Mouse (Mus musculus): ENCODE measurements at regions not wholly inside any gene's neighbourhood (a gene's known extent, or its start where the extent isn't known, plus 50 kb on each side); places are given as distances from the start of the nearest gene placed in this dataset.
A peak's percentile ranks its signal among the peaks of the same experiment; 100 is the strongest.
"Not testable (repeated sequence)": the region's sequence is repeated elsewhere in the genome, so short reads cannot be mapped to it uniquely, and the experiment has no call there.

GRCm38 (mm10) chr10:99575294-99575693, 184.2 kb downstream of the Csl start:
- DNase-seq (ENCODE audit: extremely low read depth, low read depth, low spot score): no peak

- no peak for DNase-seq (ENCODE audit: extremely low read depth, low read depth, low spot score)
These were observed 183.2 kb downstream of the Csl start for GRCm38 (mm10) chr10:99576301-99576700.

- no peak for DNase-seq (ENCODE audit: extremely low read depth, low read depth, low spot score)
These were observed 182.3 kb downstream of the Csl start for GRCm38 (mm10) chr10:99577041-99577681.

- DNase-seq (ENCODE audit: extremely low read depth, low read depth, low spot score): no peak
These were observed 181.1 kb downstream of the Csl start for GRCm38 (mm10) chr10:99578366-99578765.

GRCm38 (mm10) chr10:99580191-99580590, 179.3 kb downstream of the Csl start:
- DNase-seq (ENCODE audit: extremely low read depth, low read depth, low spot score): no peak

DNA sequence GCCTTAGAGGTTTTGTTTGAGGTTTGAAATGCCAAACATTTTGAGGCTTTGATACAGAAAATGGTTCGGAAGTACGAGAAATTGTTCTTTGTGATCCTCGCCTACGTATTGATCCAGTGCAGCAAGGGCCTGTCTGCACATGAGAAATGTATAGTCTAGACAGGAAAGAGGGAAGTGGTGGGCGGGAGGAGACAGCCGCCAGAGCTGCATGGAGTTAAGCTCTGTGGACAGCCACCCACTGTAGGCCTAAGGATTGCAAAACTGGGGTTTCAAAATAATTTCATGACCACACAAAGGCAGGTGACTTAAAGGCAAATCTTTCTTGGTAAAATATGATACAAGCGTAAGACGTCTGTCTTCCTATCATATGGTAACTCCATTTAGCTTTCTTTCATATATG, 178.4 kb downstream of the Csl start:
- peak; percentile 95 for DNase-seq (ENCODE audit: extremely low read depth, low read depth, low spot score)

DNA sequence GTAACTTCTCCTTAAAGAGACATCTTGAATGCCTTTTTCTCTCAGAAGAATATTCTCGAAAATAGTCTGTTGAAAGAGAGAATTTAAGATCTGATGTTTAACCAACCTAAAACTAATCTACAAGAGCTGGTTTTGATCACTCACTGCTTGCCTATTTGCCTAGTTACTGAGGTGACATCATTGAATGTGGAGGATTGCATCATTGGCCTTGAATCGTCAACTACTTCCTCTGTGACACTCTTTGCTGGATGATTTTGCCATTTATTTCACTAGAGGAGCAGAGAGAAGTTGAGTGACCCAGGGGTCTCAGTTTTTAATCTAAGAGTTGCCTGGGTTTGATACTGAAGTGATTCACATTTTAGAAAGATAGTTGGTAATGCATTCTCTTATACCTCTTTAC, 174.6 kb downstream of the Csl start:
- DNase-seq (ENCODE audit: extremely low read depth, low read depth, low spot score): no peak

DNA sequence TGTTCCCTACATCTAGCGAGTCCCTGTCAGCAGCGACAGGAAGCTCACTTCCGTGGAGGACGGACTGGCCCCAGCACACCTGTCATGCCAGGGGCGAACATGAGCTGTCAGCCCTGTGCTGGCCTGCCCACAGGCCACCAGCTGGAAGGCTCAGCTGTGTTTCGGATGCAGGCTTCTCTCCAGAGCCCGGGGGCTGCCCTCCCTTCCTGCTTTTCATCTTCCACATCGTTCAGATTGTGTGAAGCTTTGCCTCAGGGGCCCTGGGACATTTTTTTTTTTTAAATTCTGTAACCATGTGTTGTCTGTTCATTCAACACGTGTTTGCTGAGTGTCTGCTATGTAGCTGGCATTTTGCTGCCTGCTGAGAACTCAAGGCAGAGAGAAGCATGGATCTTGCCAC, 167.2 kb downstream of the Csl start:
- no peak for DNase-seq (ENCODE audit: extremely low read depth, low read depth, low spot score)

DNA sequence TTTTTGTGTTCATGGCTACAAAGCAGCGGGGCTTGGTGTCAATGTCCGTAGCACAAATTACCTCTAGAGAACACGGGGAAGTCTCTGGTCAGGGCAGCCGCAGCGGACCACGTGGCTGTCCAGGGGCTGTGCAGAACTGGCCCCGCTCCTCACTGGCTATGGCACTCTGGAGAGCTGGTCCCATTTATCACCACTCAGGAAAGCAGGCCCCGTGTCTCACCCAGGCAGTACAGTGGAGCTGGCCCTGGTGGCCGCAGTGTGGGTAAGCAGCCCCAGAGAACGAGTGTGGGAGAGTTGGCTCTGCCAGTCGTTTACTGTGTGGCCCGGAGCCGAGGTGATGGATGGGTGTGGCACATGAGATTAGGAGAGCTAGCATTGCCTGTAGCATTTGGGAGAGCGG, 163.8 kb downstream of the Csl start:
- DNase-seq (ENCODE audit: extremely low read depth, low read depth, low spot score): no peak

- DNase-seq (ENCODE audit: extremely low read depth, low read depth, low spot score): not testable (repeated sequence)
These were observed 160.0 kb downstream of the Csl start for GRCm38 (mm10) chr10:99599142-99600120.

GRCm38 (mm10) chr10:99602331-99602730, 157.1 kb downstream of the Csl start:
- peak; percentile 69 for DNase-seq (ENCODE audit: extremely low read depth, low read depth, low spot score)

- peak; percentile 82 for DNase-seq (ENCODE audit: extremely low read depth, low read depth, low spot score)
These were observed 155.3 kb downstream of the Csl start for GRCm38 (mm10) chr10:99604172-99604571.

DNA sequence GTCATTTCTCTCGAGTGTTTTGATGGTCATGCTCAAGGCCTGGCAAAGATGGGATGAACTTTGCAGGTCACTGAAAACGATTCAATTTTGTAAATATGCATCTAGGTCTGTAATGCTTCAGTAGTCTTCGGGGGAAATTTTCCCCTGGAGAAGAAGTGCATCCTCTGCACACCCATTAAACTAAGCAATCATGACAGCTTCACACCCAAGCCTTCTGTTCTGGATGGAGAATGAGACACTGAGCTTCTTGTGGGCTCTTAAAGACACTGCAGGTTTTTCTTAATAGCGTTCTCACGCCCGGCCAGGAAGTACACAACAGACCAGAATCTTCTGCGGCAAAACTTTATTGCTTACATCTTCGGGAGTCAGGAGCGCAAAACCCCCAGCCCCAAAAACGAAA, 151.0 kb downstream of the Csl start:
- DNase-seq (ENCODE audit: extremely low read depth, low read depth, low spot score): no peak

DNA sequence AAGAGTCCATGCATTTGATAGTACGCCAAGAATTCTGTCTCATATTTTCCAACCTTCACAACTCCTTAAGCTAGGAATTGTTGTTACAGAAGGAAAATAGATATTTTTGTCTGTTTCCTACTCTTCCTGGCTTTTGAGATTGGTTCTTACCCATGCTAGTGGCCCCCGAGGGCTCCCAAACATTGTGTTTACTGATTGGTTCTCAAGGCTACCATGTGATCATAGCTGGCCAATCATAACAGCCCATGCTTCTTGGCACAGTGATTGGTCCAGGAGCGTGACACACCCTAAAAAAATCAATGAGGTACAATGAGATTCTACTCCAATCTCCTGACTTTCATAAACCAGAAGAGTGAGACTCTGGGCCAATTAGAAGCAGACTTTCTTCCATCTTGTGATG, 150.0 kb downstream of the Csl start:
- DNase-seq (ENCODE audit: extremely low read depth, low read depth, low spot score): no peak

DNA sequence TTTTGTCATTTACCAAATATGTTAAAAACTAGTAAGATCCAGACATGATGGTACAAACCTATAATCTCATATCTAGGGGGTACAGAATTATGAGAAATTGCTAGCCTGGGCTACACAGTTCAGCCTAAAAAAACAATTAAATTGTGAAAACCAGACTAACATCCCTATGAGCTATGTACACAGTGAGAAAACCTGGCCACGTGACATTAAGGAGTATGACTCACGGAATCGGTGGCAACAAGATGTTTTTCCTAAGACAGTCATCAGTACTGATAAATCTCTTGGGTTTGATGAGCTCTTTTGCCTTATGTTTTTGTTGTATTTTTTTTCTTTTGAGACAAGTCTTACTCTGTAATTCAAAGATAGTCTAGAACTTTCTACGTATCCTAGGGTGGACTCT, 148.6 kb downstream of the Csl start:
- DNase-seq (ENCODE audit: extremely low read depth, low read depth, low spot score): no peak

GRCm38 (mm10) chr10:99614392-99615249, 144.8 kb downstream of the Csl start:
- no peak for DNase-seq (ENCODE audit: extremely low read depth, low read depth, low spot score)

- no peak for DNase-seq (ENCODE audit: extremely low read depth, low read depth, low spot score)
These were observed 144.1 kb downstream of the Csl start for GRCm38 (mm10) chr10:99615371-99615770.

DNA sequence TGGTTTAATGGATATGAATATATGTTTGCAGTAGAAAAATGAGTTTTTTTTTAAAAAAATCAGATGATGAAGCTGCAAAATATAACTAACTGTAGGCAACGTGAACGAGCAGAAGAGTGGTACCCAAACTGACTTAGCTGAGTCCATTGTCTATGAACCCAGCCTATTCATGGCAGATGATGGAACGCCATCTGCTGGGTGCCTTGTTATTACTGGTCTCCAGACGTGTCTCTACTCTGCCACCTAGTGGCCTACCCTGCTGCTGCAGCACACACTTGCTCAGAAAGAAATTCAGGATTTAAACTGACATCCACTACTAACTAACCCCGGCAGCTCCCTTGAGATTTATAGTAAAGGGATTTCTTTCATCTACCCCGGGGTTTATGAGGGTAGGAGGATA, 143.7 kb downstream of the Csl start:
- DNase-seq (ENCODE audit: extremely low read depth, low read depth, low spot score): no peak

DNA sequence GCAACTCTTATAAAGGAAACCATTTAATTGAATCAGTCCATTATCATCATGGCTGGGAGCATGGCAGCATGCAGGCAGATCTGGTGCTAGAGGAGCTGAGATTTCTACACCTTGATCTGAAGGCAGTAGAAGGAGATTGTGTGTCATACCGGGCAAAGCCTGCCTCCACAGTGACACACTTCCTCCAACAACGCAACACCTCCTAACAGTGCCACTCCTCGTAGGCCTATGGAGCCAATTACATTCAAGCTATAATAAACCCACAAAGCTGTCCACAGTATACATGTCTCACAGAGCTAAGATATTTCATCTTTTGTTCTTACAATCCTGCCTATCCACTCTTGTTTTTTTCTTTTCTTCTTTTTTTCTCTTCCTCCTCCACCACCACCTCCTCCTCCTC, 141.8 kb downstream of the Csl start:
- no peak for DNase-seq (ENCODE audit: extremely low read depth, low read depth, low spot score)

- no peak for DNase-seq (ENCODE audit: extremely low read depth, low read depth, low spot score)
These were observed 139.9 kb downstream of the Csl start for GRCm38 (mm10) chr10:99619421-99620151.

- no peak for DNase-seq (ENCODE audit: extremely low read depth, low read depth, low spot score)
These were observed 139.0 kb downstream of the Csl start for GRCm38 (mm10) chr10:99620489-99620888.

Measured in fat pad, adult 2 months (tissue).